ENCODE assay signal across 22 mouse cellular contexts in the genomic region with DNA sequence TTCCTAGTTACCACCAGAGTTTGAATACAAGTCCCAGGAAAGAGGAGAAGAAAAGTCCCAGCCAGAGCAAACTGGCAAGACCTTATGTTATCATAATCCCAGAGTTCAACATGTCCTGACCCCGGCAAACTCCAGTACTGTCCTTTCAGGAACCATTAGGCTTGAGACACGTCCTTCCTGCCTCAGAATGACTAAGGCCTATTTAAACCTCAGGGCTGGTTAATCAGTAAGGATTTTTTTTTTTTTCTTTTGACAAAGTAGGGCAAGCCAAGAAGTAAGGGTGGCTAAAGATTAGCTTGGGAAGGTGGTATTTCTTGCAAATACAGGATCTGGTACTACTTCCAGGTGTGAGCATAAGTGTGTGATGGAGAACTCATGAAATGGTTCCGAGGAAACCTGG. TPM values are rescaled to one million over a fixed set of nuclear protein-coding genes. Genes with fewer than 3 reads are reported as not detected.
DNase-seq lines count a peak whose midpoint lies in the region; ATAC-seq and TF ChIP-seq lines count a peak whose summit lies in the region.
"Had no signal": no experiment of that assay in that cellular context is flagged by ENCODE, and none has a peak within 500 bp of the region (broad histone marks: within the 10 kb centered on the region; RNA-seq: fewer than 3 reads in every experiment).

No protein-coding gene starts in this region.

- no peaks in the 10 kb centered on the region for H3K9me3 ChIP-seq in intestine, embryonic 16.5 days (ENCODE audit: control insufficient read depth, low read length)
- H3K9me3 ChIP-seq in stomach, postnatal 0 days (ENCODE audit: control insufficient read depth, low read length): no peaks in the 10 kb centered on the region
- H3K9me3 ChIP-seq: embryonic facial prominence, embryonic 15.5 days; forebrain, embryonic 12.5 days; limb, embryonic 13.5 days; lung, embryonic 15.5 days had no signal

- WGBS in intestine, embryonic 16.5 days: 65% methylated on average over 3 of the region's 3 CpGs
- 60% methylated on average over 3 of the region's 3 CpGs for WGBS in stomach, postnatal 0 days

- H3K4me1 ChIP-seq in intestine, embryonic 16.5 days (ENCODE audit: control insufficient read depth, insufficient read depth, low read length): no peaks in the 10 kb centered on the region
- H3K4me1 ChIP-seq in stomach, postnatal 0 days (replicated peaks; ENCODE audit: control insufficient read depth, insufficient read depth): no peaks in the 10 kb centered on the region
- H3K4me1 ChIP-seq: embryonic facial prominence, embryonic 15.5 days; forebrain, embryonic 12.5 days; limb, embryonic 13.5 days had no signal

- no peak overlapping the region for H3K9ac ChIP-seq in intestine, embryonic 16.5 days (ENCODE audit: low read depth, low read length)
- H3K9ac ChIP-seq in stomach, postnatal 0 days (ENCODE audit: low read length): no peak overlapping the region
- H3K9ac ChIP-seq: embryonic facial prominence, embryonic 15.5 days; forebrain, embryonic 12.5 days; limb, embryonic 13.5 days; lung, embryonic 15.5 days had no signal

- TF ChIP-seq CTCF in stomach, postnatal 0 days (IDR thresholded peaks at IDR 0.05; ENCODE audit: low read depth): no peak

- ATAC-seq in intestine, embryonic 16.5 days: peak; percentile 80
- ATAC-seq in stomach, postnatal 0 days (ENCODE audit: low FRiP score, low TSS enrichment): peak; percentile 78
- ATAC-seq: hindbrain, embryonic 16.5 days had no signal

- H3K27me3 ChIP-seq in intestine, embryonic 16.5 days (replicated peaks; ENCODE audit: control insufficient read depth, insufficient read depth, low read length): no peaks in the 10 kb centered on the region
- H3K27me3 ChIP-seq in stomach, postnatal 0 days (ENCODE audit: control insufficient read depth, insufficient read depth, low read length): no peaks in the 10 kb centered on the region
- H3K27me3 ChIP-seq: embryonic facial prominence, embryonic 15.5 days; forebrain, embryonic 12.5 days; limb, embryonic 13.5 days; lung, embryonic 15.5 days had no signal

- H3K27ac ChIP-seq in intestine, embryonic 16.5 days (ENCODE audit: low read length): peak overlapping the region; percentile 11
- 0 out of 2 replicates have a peak overlapping the region, but pooled peaks have one; percentile 20 for H3K27ac ChIP-seq in stomach, postnatal 0 days (replicated peaks)
- H3K27ac ChIP-seq: embryonic facial prominence, embryonic 15.5 days; forebrain, embryonic 12.5 days; limb, embryonic 13.5 days; lung, embryonic 15.5 days had no signal

- peak; percentile 61 for DNase-seq in kidney, adult 18-20 months
- DNase-seq in kidney, postnatal 10 days: no peak
- DNase-seq in kidney, postnatal 14 days: peak; percentile 68
- no peak for DNase-seq in stomach, postnatal 0 days (ENCODE audit: low spot score)
- no peak for DNase-seq in right cerebral cortex, postnatal 4 days
- DNase-seq in Muller cell, postnatal 12 days (ENCODE audit: inconsistent ontology term): no peak
- no peak for DNase-seq in testis, postnatal 14 days (ENCODE audit: low spot score)
- DNase-seq: adrenal gland, adult 2 months; B cell, adult 2 months; cerebellum, adult 18-20 months; heart, postnatal 36 days; right cerebral cortex, postnatal 14 days; thymus, postnatal 36 days had no signal

- no peak for TF ChIP-seq EP300 in stomach, postnatal 0 days (optimal IDR thresholded peaks at IDR 0.05)

- H3K36me3 ChIP-seq in intestine, embryonic 16.5 days (ENCODE audit: control insufficient read depth, insufficient read depth, low read length): 0 out of 2 replicates have a peak, but pooled peaks cover under 1% of the 10 kb centered on the region
- no peaks in the 10 kb centered on the region for H3K36me3 ChIP-seq in stomach, postnatal 0 days (ENCODE audit: control insufficient read depth, insufficient read depth, low read length)
- H3K36me3 ChIP-seq: embryonic facial prominence, embryonic 15.5 days; forebrain, embryonic 12.5 days; limb, embryonic 13.5 days; lung, embryonic 15.5 days had no signal

- no peak overlapping the region for H3K4me2 ChIP-seq in intestine, embryonic 16.5 days (ENCODE audit: low read depth, low read length)
- H3K4me2 ChIP-seq in stomach, postnatal 0 days (replicated peaks; ENCODE audit: low read depth): no peak overlapping the region
- H3K4me2 ChIP-seq: embryonic facial prominence, embryonic 15.5 days; forebrain, embryonic 12.5 days; heart, embryonic 11.5 days; limb, embryonic 13.5 days; lung, embryonic 15.5 days had no signal

- H3K4me3 ChIP-seq in intestine, embryonic 16.5 days (ENCODE audit: low read length): no peak overlapping the region
- no peak overlapping the region for H3K4me3 ChIP-seq in stomach, postnatal 0 days (ENCODE audit: low read depth, low read length)
- H3K4me3 ChIP-seq: embryonic facial prominence, embryonic 15.5 days; forebrain, embryonic 12.5 days; limb, embryonic 13.5 days; lung, embryonic 15.5 days had no signal

RNA-seq across cellular contexts. Expression of a gene that starts 9.9 kb away (rescaled TPM):
- polyA plus RNA-seq in intestine, embryonic 16.5 days (2015; fragmentation: Nextera tagmentation; extraction: Ambion mirVana): 2.0 and 2.5 TPM in 2 replicates
- polyA plus RNA-seq in stomach, postnatal 0 days (2015; fragmentation: Nextera tagmentation; extraction: Ambion mirVana): 4.7 and 4.8 TPM in 2 replicates
- polyA plus RNA-seq: limb, embryonic 13.5 days; midbrain, postnatal 0 days; neural tube, embryonic 11.5 days had no signal

Comparison
In these comparisons a context has a peak if more than half of its experiments do, and no peak if none do; other contexts are left out.
1. DNase-seq: peak in kidney, adult 18-20 months (single experiment) and kidney, postnatal 14 days (single experiment); none in kidney, postnatal 10 days (single experiment), stomach, postnatal 0 days (single experiment), right cerebral cortex, postnatal 4 days (single experiment), Muller cell, postnatal 12 days (single experiment) and testis, postnatal 14 days (single experiment).